Mouse (Mus musculus) MN1 (cell line): ENCODE results near the gene Gpr4.

Source experiments
- DNase-seq: peaks from one replicate; pipeline ENCODE4 v3.0.0-alpha.2; 2016; ENCODE audit warnings: low spot score

Gpr4 gene

GRCm38 (mm10) chr7:19196676-19197075 lies 15.7 kb upstream of the Gpr4 start:
- DNase-seq: no peak

GRCm38 (mm10) chr7:19197985-19198384 lies 14.4 kb upstream of the Gpr4 start:
- no peak for DNase-seq

GRCm38 (mm10) chr7:19201660-19202059 lies 10.7 kb upstream of the Gpr4 start:
- DNase-seq: no peak

GRCm38 (mm10) chr7:19202065-19202850 lies 10.1 kb upstream of the Gpr4 start:
- no peak for DNase-seq

GRCm38 (mm10) chr7:19208201-19208910 lies 4.0 kb upstream of the Gpr4 start:
- DNase-seq: no peak

GRCm38 (mm10) chr7:19208944-19209472 lies 3.3 kb upstream of the Gpr4 start:
- peak; percentile 75 for DNase-seq

- no peak for DNase-seq
These were observed 2.8 kb upstream of the Gpr4 start for GRCm38 (mm10) chr7:19209494-19209893.

GRCm38 (mm10) chr7:19210010-19210409 lies 2.3 kb upstream of the Gpr4 start:
- no peak for DNase-seq

- no peak for DNase-seq
These were observed 1.2 kb upstream of the Gpr4 start for GRCm38 (mm10) chr7:19211041-19211675.

- DNase-seq: no peak
These were observed 1.0 kb downstream of the Gpr4 start for GRCm38 (mm10) chr7:19213385-19213784.

- DNase-seq: no peak
These were observed 2.0 kb downstream of the Gpr4 start for GRCm38 (mm10) chr7:19214369-19214768.

GRCm38 (mm10) chr7:19214940-19215339 lies 2.6 kb downstream of the Gpr4 start:
- DNase-seq: no peak

GRCm38 (mm10) chr7:19217492-19217891 lies 5.2 kb downstream of the Gpr4 start:
- DNase-seq: no peak

- DNase-seq: no peak
These were observed 5.6 kb downstream of the Gpr4 start for GRCm38 (mm10) chr7:19217944-19218343.

GRCm38 (mm10) chr7:19220061-19220460 lies 7.7 kb downstream of the Gpr4 start:
- DNase-seq: no peak

- no peak for DNase-seq
These were observed 9.9 kb downstream of the Gpr4 start for GRCm38 (mm10) chr7:19222189-19222588.

GRCm38 (mm10) chr7:19222875-19223274 lies 10.5 kb downstream of the Gpr4 start:
- DNase-seq: no peak

GRCm38 (mm10) chr7:19224933-19225332 lies 12.6 kb downstream of the Gpr4 start:
- no peak for DNase-seq

- DNase-seq: peak; percentile 39
These were observed 14.8 kb downstream of the Gpr4 start for GRCm38 (mm10) chr7:19226817-19227797.

- peak; percentile 98 for DNase-seq
These were observed 15.8 kb downstream of the Gpr4 start, which contains the start of gene Opa3 for GRCm38 (mm10) chr7:19227883-19228792. TSS of gene Opa3 (plus strand) at chr7:19228334.
